Mouse (Mus musculus) liver, adult 2 months (tissue): ENCODE data around the gene Ctdsp2.

Experiments used
- CTCF ChIP-seq: fragments of 200-500 bp; IDR thresholded peaks from 2 replicates; pipeline ENCODE4 v1.5.1; 2011; ENCODE audit warnings: low read depth, low read length, control low read depth
- POLR2A ChIP-seq: fragments of 200-500 bp; IDR thresholded peaks from 2 replicates; pipeline ENCODE4 v1.6.1; 2011; ENCODE audit warnings: low read length, control low read depth; ENCODE audit not compliant: insufficient read depth; ENCODE audit errors: extremely low read depth

GRCm38 (mm10) chr10:126950572-126950971, 27.9 kb upstream of the Ctdsp2 start:
- TF ChIP-seq CTCF (no peak), POLR2A (no peak)
